ENCODE assay signal across 10 mouse cellular contexts in the genomic region with DNA sequence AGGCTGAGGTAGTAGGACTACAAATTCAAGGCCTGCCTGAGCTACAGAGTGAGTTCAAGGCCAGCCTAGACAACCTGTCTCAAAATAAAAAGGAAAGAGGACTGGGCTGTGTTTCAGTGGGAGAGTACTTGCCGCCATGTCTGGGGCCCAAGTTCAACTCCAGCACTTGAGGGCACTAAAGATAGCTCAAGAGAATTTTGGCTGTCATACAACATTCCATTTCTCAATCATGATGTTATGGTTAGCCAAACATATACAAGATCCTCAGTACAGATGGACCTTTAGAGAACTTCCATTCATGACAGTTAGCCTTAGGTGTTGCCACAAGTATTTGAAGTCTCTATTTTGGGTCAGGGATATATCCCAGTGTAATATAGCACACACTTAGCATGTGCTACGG. TPM values are rescaled to one million over a fixed set of nuclear protein-coding genes. Genes with fewer than 3 reads are reported as not detected.
DNase-seq lines count a peak whose midpoint lies in the region; ATAC-seq and TF ChIP-seq lines count a peak whose summit lies in the region.
"Had no signal": no experiment of that assay in that cellular context is flagged by ENCODE, and none has a peak within 500 bp of the region (broad histone marks: within the 10 kb centered on the region; RNA-seq: fewer than 3 reads in every experiment).

No protein-coding gene starts in this region.

- H3K27ac ChIP-seq in heart, embryonic 16.5 days (ENCODE audit: low read length), result peak overlapping the region; percentile 76
- H3K27ac ChIP-seq in midbrain, embryonic 12.5 days (replicated peaks), result no peak overlapping the region
- H3K27ac ChIP-seq in midbrain, embryonic 10.5 days (replicated peaks), result no peak overlapping the region
- H3K27ac ChIP-seq in bone marrow macrophage, adult 2 months (ENCODE audit: insufficient read depth, low read depth, low read length), result peak overlapping the region; percentile 93

- H3K36me3 ChIP-seq in heart, embryonic 16.5 days (ENCODE audit: control insufficient read depth, insufficient read depth), result 0 out of 2 replicates have a peak, but pooled peaks cover 4% of the 10 kb centered on the region
- peaks cover 7% of the 10 kb centered on the region; the same call in 1 of the 2 replicates for H3K36me3 ChIP-seq in midbrain, embryonic 12.5 days
- peaks cover 54% of the 10 kb centered on the region for H3K36me3 ChIP-seq in midbrain, embryonic 10.5 days
- no peaks in the 10 kb centered on the region for H3K36me3 ChIP-seq in myocyte (ENCODE audit: control insufficient read depth, insufficient read depth)

- ATAC-seq in heart, embryonic 16.5 days (replicated peaks; ENCODE audit: extremely low read depth, insufficient read depth, low FRiP score), result no peak
- no peak for ATAC-seq in midbrain, embryonic 12.5 days (ENCODE audit: low FRiP score, low read depth)
- ATAC-seq: activated CD4-positive, CD25-positive, alpha-beta regulatory T cell, adult 4 months had no signal

- TF ChIP-seq POLR2A in bone marrow macrophage, adult 2 months (IDR thresholded peaks at IDR 0.05; ENCODE audit: borderline replicate concordance, low read depth, low read length), result no peak
- no peak for TF ChIP-seq POLR2A in myocyte (IDR thresholded peaks at IDR 0.05; ENCODE audit: insufficient read length, low read depth)

- H3K9me3 ChIP-seq in heart, embryonic 16.5 days (replicated peaks; ENCODE audit: control insufficient read depth, low read length), result no peaks in the 10 kb centered on the region; the same call in 1 of the 2 replicates
- no peaks in the 10 kb centered on the region for H3K9me3 ChIP-seq in midbrain, embryonic 12.5 days
- H3K9me3 ChIP-seq in midbrain, embryonic 10.5 days (replicated peaks), result peaks cover 7% of the 10 kb centered on the region; the same call in 1 of the 2 replicates

- WGBS in heart, embryonic 16.5 days, result 40% methylated on average over 2 of the region's 2 CpGs
- 93% methylated on average over 2 of the region's 2 CpGs for WGBS in midbrain, embryonic 12.5 days
- 94% methylated on average over 2 of the region's 2 CpGs for WGBS in midbrain, embryonic 10.5 days

- intact Hi-C loops in heart, postnatal 25 days (cut with DNase I), result loop anchor here (5.0 kb wide), 1 partner anchor 48 kb away; the partner anchor contains the start of gene Chaf1b

- no peak overlapping the region for H3K4me3 ChIP-seq in heart, embryonic 16.5 days (ENCODE audit: low read length)
- no peak overlapping the region for H3K4me3 ChIP-seq in midbrain, embryonic 12.5 days
- no peak overlapping the region for H3K4me3 ChIP-seq in midbrain, embryonic 10.5 days
- H3K4me3 ChIP-seq in bone marrow macrophage, adult 2 months (ENCODE audit: insufficient read depth, low read length), result peak overlapping the region; percentile 92
- no peak overlapping the region for H3K4me3 ChIP-seq in myocyte

- no peaks in the 10 kb centered on the region for H3K27me3 ChIP-seq in heart, embryonic 16.5 days (ENCODE audit: control insufficient read depth, insufficient read depth, low read length)
- H3K27me3 ChIP-seq in midbrain, embryonic 12.5 days, result peaks cover 5% of the 10 kb centered on the region; the same call in 1 of the 2 replicates
- peaks cover 4% of the 10 kb centered on the region; the same call in 1 of the 2 replicates for H3K27me3 ChIP-seq in midbrain, embryonic 10.5 days (ENCODE audit: low read depth, poor library complexity, severe bottlenecking)
- no peaks in the 10 kb centered on the region for H3K27me3 ChIP-seq in myocyte (ENCODE audit: control insufficient read depth, insufficient read depth, insufficient read length)
- H3K27me3 ChIP-seq: CH12.LX had no signal

- H3K4me1 ChIP-seq in heart, embryonic 16.5 days (ENCODE audit: control insufficient read depth, insufficient read depth, low read length), result peaks cover 27% of the 10 kb centered on the region
- H3K4me1 ChIP-seq in midbrain, embryonic 12.5 days, result peaks cover 18% of the 10 kb centered on the region
- H3K4me1 ChIP-seq in midbrain, embryonic 10.5 days, result peaks cover 13% of the 10 kb centered on the region
- peaks cover 34% of the 10 kb centered on the region for H3K4me1 ChIP-seq in bone marrow macrophage, adult 2 months (ENCODE audit: control insufficient read depth, insufficient read depth, low read length)

- no peak overlapping the region for H3K9ac ChIP-seq in heart, embryonic 16.5 days (ENCODE audit: low read length)
- no peak overlapping the region for H3K9ac ChIP-seq in midbrain, embryonic 12.5 days (replicated peaks)

- TF ChIP-seq CTCF in bone marrow macrophage, adult 2 months (IDR thresholded peaks at IDR 0.05; ENCODE audit: low read depth, low read length), result no peak

- H3ac ChIP-seq in myocyte (ENCODE audit: control insufficient read depth, insufficient read length), result no peak overlapping the region

- DNase-seq in heart, postnatal 25 days (ENCODE audit: low spot score), result no peak
- DNase-seq in midbrain, embryonic 10.5 days (ENCODE audit: low spot score), result no peak
- DNase-seq in spleen, adult 18-20 months, result no peak
- DNase-seq: gastrocnemius, postnatal 10 days had no signal

- H3K4me2 ChIP-seq in heart, embryonic 16.5 days (ENCODE audit: low read depth, low read length), result peak overlapping the region; percentile 26; the same call in 1 of the 2 replicates
- peak overlapping the region; percentile 83; the same call in 1 of the 2 replicates for H3K4me2 ChIP-seq in midbrain, embryonic 12.5 days (replicated peaks)
- peak overlapping the region; percentile 93 for H3K4me2 ChIP-seq in myocyte (ENCODE audit: low read depth)

- peaks cover 66% of the 10 kb centered on the region for H3K79me2 ChIP-seq in myocyte (ENCODE audit: control insufficient read depth, insufficient read depth)

TF ChIP-seq in myocyte, 11 proteins besides CTCF, POLR2A, EP300 and RAD21:
- TF ChIP-seq CEBPB (IDR thresholded peaks at IDR 0.05; ENCODE audit: insufficient read depth, poor library complexity, severe bottlenecking) (no peak), POLR2AphosphoS2 (IDR thresholded peaks at IDR 0.05; ENCODE audit: insufficient read length, low read depth) (no peak), MYOD1 (IDR thresholded peaks at IDR 0.05; ENCODE audit: control insufficient read depth in 1 of 3, insufficient read length in 2 of 3, low read depth in 2 of 3) (no peak), MAX (IDR thresholded peaks at IDR 0.05; ENCODE audit: low read depth) (no peak)

RNA-seq across cellular contexts. Expression of gene Morc3, which starts 2.2 kb away (rescaled TPM):
- polyA plus RNA-seq in heart, embryonic 16.5 days (2015; fragmentation: Nextera tagmentation; extraction: Ambion mirVana), result 24.9 and 26.2 TPM in 2 replicates
- 10 to 100 TPM; 16.9 to 21.0 TPM for total RNA-seq in heart, postnatal 25 days (2021)
- 34.6 and 40.0 TPM in 2 replicates for polyA plus RNA-seq in midbrain, embryonic 12.5 days (2016; fragmentation: Nextera tagmentation; extraction: Ambion mirVana)
- 29.5 and 31.6 TPM in 2 replicates for polyA plus RNA-seq in midbrain, embryonic 10.5 days (2016; fragmentation: Nextera tagmentation; extraction: Ambion mirVana)
- polyA plus RNA-seq in bone marrow macrophage, adult 2 months (2012; ENCODE audit: insufficient read depth, insufficient read length, missing spikeins), result 87.4 and 88.3 TPM in 2 replicates
- polyA plus RNA-seq in myocyte (2012; fragmentation: generic; extraction: Trizol), result 10.6 TPM

RNA-seq across cellular contexts. Expression of gene Chaf1b, which starts 49.6 kb away (rescaled TPM):
- 36.6 and 40.8 TPM in 2 replicates for polyA plus RNA-seq in heart, embryonic 16.5 days (2015; fragmentation: Nextera tagmentation; extraction: Ambion mirVana)
- 1 to 10 TPM in 1 of 2 experiments, under 1 TPM in 1; 0.91 to 1.3 TPM for total RNA-seq in heart, postnatal 25 days (2021)
- 70.1 and 71.6 TPM in 2 replicates for polyA plus RNA-seq in midbrain, embryonic 12.5 days (2016; fragmentation: Nextera tagmentation; extraction: Ambion mirVana)
- polyA plus RNA-seq in midbrain, embryonic 10.5 days (2016; fragmentation: Nextera tagmentation; extraction: Ambion mirVana), result 119 and 136 TPM in 2 replicates
- 9.0 and 10.3 TPM in 2 replicates for polyA plus RNA-seq in bone marrow macrophage, adult 2 months (2012; ENCODE audit: insufficient read depth, insufficient read length, missing spikeins)
- polyA plus RNA-seq in myocyte (2012; fragmentation: generic; extraction: Trizol), result 7.1 TPM

Comparison
In these comparisons a context has a peak if more than half of its experiments do, and no peak if none do; other contexts are left out.
1. H3K27ac ChIP-seq: peak in heart, embryonic 16.5 days (single experiment) and bone marrow macrophage, adult 2 months (single experiment); none in midbrain, embryonic 12.5 days (single experiment) and midbrain, embryonic 10.5 days (single experiment).
2. H3K4me2 ChIP-seq: peak in every context shown above with its lines; median percentile 93 in myocyte; 83 in midbrain, embryonic 12.5 days; 26 in heart, embryonic 16.5 days.